Mouse (Mus musculus): ENCODE results near the gene Atg4b.

DNA sequence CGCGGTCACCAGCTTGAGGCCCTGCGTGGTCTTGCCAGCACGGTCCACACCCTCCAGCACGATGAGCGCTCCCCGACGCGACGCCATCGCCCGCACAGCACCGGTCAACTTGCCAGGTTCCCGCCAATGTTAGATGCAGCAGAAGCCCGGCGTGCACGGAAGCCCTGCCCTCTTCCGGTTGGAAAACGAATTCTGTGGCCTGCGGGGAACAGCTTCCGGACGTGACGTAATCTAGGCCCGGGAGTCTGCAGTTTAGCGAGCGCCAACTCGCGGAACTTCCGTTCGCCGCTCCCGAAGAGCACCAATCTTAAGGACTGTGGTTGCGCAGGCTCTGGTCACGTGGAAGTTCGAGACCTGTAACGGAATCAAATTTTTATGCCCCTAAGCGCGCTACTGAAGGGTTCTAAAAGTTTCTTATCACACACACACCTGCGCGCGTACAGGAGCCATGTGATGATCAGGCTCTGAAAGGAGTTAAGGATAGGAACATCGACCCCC lies 50.5 kb downstream of the Atg4b start, which contains the start of gene Dtymk:
- TF ChIP-seq POLR2A (IDR thresholded peaks at IDR 0.05; ENCODE audit: borderline replicate concordance, low read depth, low read length), result no peak
- TF ChIP-seq CTCF (IDR thresholded peaks at IDR 0.05; ENCODE audit: low read depth, low read length), result no peak
